Mouse (Mus musculus) MEL (cell line): Measurements from ENCODE around the gene Trim65. TPM values are rescaled to one million over a fixed set of nuclear protein-coding genes. Genes with fewer than 3 reads are reported as not detected.

Experiments
- DNase-seq: peaks from one replicate; pipeline ENCODE4 v3.0.0; 2011; ENCODE audit warnings: low read depth, low spot score
- H3K27ac ChIP-seq: 2 replicates; pipeline ENCODE4 v1.5.1; 2012; ENCODE audit warnings: low read depth, mild to moderate bottlenecking, control low read depth, low read length, moderate library complexity; ENCODE audit not compliant: control insufficient read depth
- H3K27me3 ChIP-seq, 2 experiments: fragments of 150-350 bp in 1 of 2; sonication (generic) in 1 of 2; 2 replicates each; pipeline ENCODE4 v1.6.1; 2012; ENCODE audit warnings: low read length in 2 of 2, mild to moderate bottlenecking in 2 of 2, improper control_type of control experiment in 1 of 2, moderate library complexity in 1 of 2; ENCODE audit not compliant: insufficient read depth in 2 of 2, control insufficient read depth in 1 of 2
- H3K36me3 ChIP-seq, 2 experiments: 2 replicates each; pipeline ENCODE4 v1.6.1; 2012 to 2014; ENCODE audit warnings: low read length in 2 of 2, improper control_type of control experiment in 1 of 2, inconsistent platforms in 1 of 2, mild to moderate bottlenecking in 1 of 2; ENCODE audit not compliant: insufficient read depth in 2 of 2, control insufficient read depth in 1 of 2
- H3K4me1 ChIP-seq, 2 experiments: fragments of 150-350 bp in 1 of 2; sonication (generic) in 1 of 2; 2 replicates each; pipeline ENCODE4 v1.6.1; 2012; ENCODE audit warnings: low read length in 2 of 2, improper control_type of control experiment in 1 of 2, mild to moderate bottlenecking in 1 of 2; ENCODE audit not compliant: insufficient read depth in 2 of 2, control insufficient read depth in 1 of 2
- H3K4me3 ChIP-seq, 2 experiments: fragments of 150-350 bp in 1 of 2; sonication (generic) in 1 of 2; 2 replicates each; pipeline ENCODE4 v1.5.1; 2012; ENCODE audit warnings: low read depth in 2 of 2, low read length in 2 of 2, mild to moderate bottlenecking in 2 of 2, moderate library complexity in 2 of 2, control low read depth in 1 of 2, improper control_type of control experiment in 1 of 2; ENCODE audit not compliant: control insufficient read depth in 1 of 2, insufficient read depth in 1 of 2
- H3K79me2 ChIP-seq: 2 replicates; pipeline ENCODE4 v1.6.1; 2012; ENCODE audit warnings: mild to moderate bottlenecking, low read length, moderate library complexity; ENCODE audit not compliant: control insufficient read depth, poor library complexity, insufficient read depth
- H3K9ac ChIP-seq: 2 replicates; pipeline ENCODE4 v1.6.1; 2012; ENCODE audit warnings: low read depth, mild to moderate bottlenecking, control low read depth, low read length, moderate library complexity; ENCODE audit not compliant: control insufficient read depth, poor library complexity, severe bottlenecking
- H3K9me3 ChIP-seq: fragments of 150-350 bp; sonication (generic); replicated peaks from 2 replicates; pipeline ENCODE4 v1.6.1; 2012; ENCODE audit warnings: mild to moderate bottlenecking, low read length, improper control_type of control experiment, moderate library complexity; ENCODE audit not compliant: insufficient read depth
- BHLHE40 ChIP-seq: IDR thresholded peaks from 2 replicates; pipeline ENCODE4 v1.6.1; 2012; ENCODE audit warnings: low read depth, mild to moderate bottlenecking, inconsistent platforms, low read length, improper control_type of control experiment, borderline replicate concordance
- E2F4 ChIP-seq: IDR thresholded peaks from 2 replicates; pipeline ENCODE4 v1.6.1; 2011; ENCODE audit warnings: low read depth, low read length, improper control_type of control experiment, borderline replicate concordance
- GABPA ChIP-seq: IDR thresholded peaks from 2 replicates; pipeline ENCODE4 v1.6.1; 2012; ENCODE audit warnings: low read depth, mild to moderate bottlenecking, inconsistent platforms, low read length, improper control_type of control experiment, moderate library complexity
- GATA1 ChIP-seq: IDR thresholded peaks from 2 replicates; pipeline ENCODE4 v1.6.1; 2011; ENCODE audit warnings: low read depth, low read length, improper control_type of control experiment
- MAX ChIP-seq: IDR thresholded peaks from 2 replicates; pipeline ENCODE4 v1.6.1; 2011; ENCODE audit warnings: low read length, improper control_type of control experiment
- MAZ ChIP-seq: IDR thresholded peaks from 2 replicates; pipeline ENCODE4 v1.6.1; 2012; ENCODE audit warnings: low read depth, mild to moderate bottlenecking, inconsistent platforms, low read length, improper control_type of control experiment
- MXI1 ChIP-seq: IDR thresholded peaks from 2 replicates; pipeline ENCODE4 v1.6.1; 2011; ENCODE audit warnings: mild to moderate bottlenecking, low read depth, low read length, improper control_type of control experiment
- MYB ChIP-seq: IDR thresholded peaks from 2 replicates; pipeline ENCODE4 v1.6.1; 2011; ENCODE audit warnings: mild to moderate bottlenecking, low read depth, low read length, improper control_type of control experiment
- NRF1 ChIP-seq: IDR thresholded peaks from 2 replicates; pipeline ENCODE4 v1.6.1; 2014; ENCODE audit warnings: low read depth, mild to moderate bottlenecking, inconsistent platforms, low read length, improper control_type of control experiment, moderate library complexity; ENCODE audit not compliant: poor library complexity, insufficient read depth, severe bottlenecking
- POLR2AphosphoS5 ChIP-seq: IDR thresholded peaks from 2 replicates; pipeline ENCODE4 v1.6.1; 2012; ENCODE audit warnings: low read depth, borderline replicate concordance, mild to moderate bottlenecking, inconsistent platforms, low read length, moderate library complexity, mixed read lengths
- TBP ChIP-seq: IDR thresholded peaks from 2 replicates; pipeline ENCODE4 v1.8.0; 2011; ENCODE audit warnings: low read depth, low read length, improper control_type of control experiment
- TCF12 ChIP-seq: IDR thresholded peaks from 2 replicates; pipeline ENCODE4 v1.6.1; 2014; ENCODE audit warnings: low read depth, mild to moderate bottlenecking, inconsistent platforms, low read length, improper control_type of control experiment, moderate library complexity
- USF1 ChIP-seq: IDR thresholded peaks from 2 replicates; pipeline ENCODE4 v1.6.1; 2014; ENCODE audit warnings: low read depth, mild to moderate bottlenecking, inconsistent platforms, low read length, improper control_type of control experiment, moderate library complexity
- polyA plus RNA-seq, 2 experiments: library from polyadenylated mRNA; stranded (reverse) in 1 of 2; unstranded in 1 of 2; fragments of >175 nt in 1 of 2; fragments of >200 nt in 1 of 2; gene quantifications; 2 replicates each; pipeline versions ENCODE4 v1.2.1 to v1.2.4; 2012; ENCODE audit warnings: low replicate concordance in 2 of 2, low read depth in 1 of 2; ENCODE audit not compliant: insufficient read length in 2 of 2, insufficient read depth in 1 of 2, missing spikeins in 1 of 2
- total RNA-seq: library from RNA; depleted of rRNA; stranded (reverse); fragments of 300-350 nt; gene quantifications from 2 replicates; pipeline ENCODE4 v1.2.3, GENCODE M21; 2012

Gene Trim65
- total and polyA plus RNA-seq, 3 experiments, result 8.8 to 10.7 TPM; not detected in 1

DNA sequence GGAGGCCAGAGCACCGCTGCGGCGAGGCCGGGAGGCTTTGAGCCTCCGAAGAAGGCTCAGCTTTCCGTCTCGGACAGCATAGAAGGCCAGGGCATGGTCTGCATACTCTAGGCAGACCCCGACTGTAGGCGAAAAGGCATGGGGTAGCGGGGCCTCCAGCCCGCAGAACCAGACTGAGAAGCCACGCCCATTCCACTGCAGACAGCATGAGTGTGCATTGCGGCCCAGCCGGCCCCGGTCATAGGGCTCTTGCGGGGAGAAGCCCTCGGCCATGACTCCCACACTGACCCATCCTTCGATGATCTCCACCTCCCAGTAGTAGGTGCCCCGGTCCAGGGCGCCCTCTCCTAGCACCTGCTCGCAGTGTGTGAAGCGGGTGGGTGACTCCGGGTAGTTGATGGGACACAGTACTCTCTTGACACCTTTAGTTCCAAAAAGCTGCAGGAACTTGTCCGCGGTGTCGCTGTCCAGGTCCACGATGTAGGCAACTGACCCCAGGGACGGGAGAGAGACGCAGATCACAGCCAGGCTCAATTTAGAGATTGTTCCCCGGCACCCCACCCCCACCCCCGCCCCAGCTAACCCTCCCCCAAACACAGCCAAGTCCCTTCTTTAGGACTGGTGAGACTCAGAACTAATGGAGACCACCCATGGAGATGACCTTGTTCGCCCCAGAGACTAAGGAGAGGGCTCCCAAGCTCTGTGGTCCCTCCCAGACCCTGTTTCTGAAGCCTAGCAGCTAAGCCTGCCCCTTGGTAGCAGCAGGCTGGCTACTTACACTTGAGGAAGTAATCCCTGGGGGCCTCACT is 24.6 kb downstream of the Trim65 start:
- H3K27ac ChIP-seq, result no peak overlapping the region
- no peaks in the 10 kb centered on the region for H3K27me3 ChIP-seq
- H3K9me3 ChIP-seq, result no peaks in the 10 kb centered on the region
- no peak for TF ChIP-seq GABPA
- no peak for TF ChIP-seq MAZ
- H3K79me2 ChIP-seq, result no peaks in the 10 kb centered on the region
- no peak overlapping the region for H3K4me3 ChIP-seq
- peaks cover 0 to 8% of the 10 kb centered on the region in 2 experiments; a peak in 2 of 4 replicates for H3K36me3 ChIP-seq
- H3K9ac ChIP-seq, result no peak overlapping the region
- no peak for DNase-seq
- H3K4me1 ChIP-seq, result peaks cover 9 to 10% of the 10 kb centered on the region in 2 experiments

DNA sequence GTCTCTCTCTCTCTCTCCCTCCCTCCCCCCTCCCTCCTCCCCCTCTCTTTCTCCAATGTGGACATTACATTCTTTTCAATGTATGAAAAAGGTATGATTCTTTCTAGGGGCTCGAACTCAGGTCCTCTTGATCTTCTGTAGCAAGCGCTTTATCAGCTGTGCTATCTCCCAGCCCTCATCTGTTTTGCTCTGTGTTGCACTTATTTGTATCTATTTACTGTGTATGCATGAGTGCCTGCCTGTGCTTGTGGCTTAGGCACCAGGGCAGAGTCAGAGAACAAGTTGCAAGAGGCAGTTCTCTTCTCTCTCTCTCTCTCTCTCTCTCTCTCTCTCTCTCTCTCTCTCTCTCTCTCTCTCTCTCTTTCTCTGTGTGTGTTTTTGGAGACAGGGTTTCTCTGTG is 25.9 kb downstream of the Trim65 start:
- no peaks in the 10 kb centered on the region for H3K79me2 ChIP-seq
- no peak for TF ChIP-seq TCF12
- TF ChIP-seq MYB, result no peak
- no peak for TF ChIP-seq E2F4
- TF ChIP-seq USF1, result no peak
- TF ChIP-seq MAX, result no peak
- TF ChIP-seq BHLHE40, result no peak
- TF ChIP-seq NRF1, result no peak
- TF ChIP-seq MXI1, result no peak
- peak; percentile 36 for TF ChIP-seq GATA1
- no peak for TF ChIP-seq POLR2AphosphoS5
- TF ChIP-seq TBP, result peak; percentile 90
- H3K36me3 ChIP-seq, result peaks cover 0 to 12% of the 10 kb centered on the region in 2 experiments; a peak in 2 of 4 replicates
- no peak overlapping the region for H3K27ac ChIP-seq
- DNase-seq, result no peak
- H3K27me3 ChIP-seq, result no peaks in the 10 kb centered on the region
- H3K9me3 ChIP-seq, result no peaks in the 10 kb centered on the region
- peaks cover 9 to 16% of the 10 kb centered on the region in 2 experiments for H3K4me1 ChIP-seq
- no peak overlapping the region for H3K4me3 ChIP-seq
- H3K9ac ChIP-seq, result no peak overlapping the region
